Mouse (Mus musculus) fibroblast of lung, adult 2 months (primary cell): ENCODE data around the gene C1qtnf1.

Source experiments
- DNase-seq: peaks from one replicate; pipeline ENCODE4 v3.0.0-alpha.2; 2011; ENCODE audit warnings: low read depth

The C1qtnf1 gene

DNA sequence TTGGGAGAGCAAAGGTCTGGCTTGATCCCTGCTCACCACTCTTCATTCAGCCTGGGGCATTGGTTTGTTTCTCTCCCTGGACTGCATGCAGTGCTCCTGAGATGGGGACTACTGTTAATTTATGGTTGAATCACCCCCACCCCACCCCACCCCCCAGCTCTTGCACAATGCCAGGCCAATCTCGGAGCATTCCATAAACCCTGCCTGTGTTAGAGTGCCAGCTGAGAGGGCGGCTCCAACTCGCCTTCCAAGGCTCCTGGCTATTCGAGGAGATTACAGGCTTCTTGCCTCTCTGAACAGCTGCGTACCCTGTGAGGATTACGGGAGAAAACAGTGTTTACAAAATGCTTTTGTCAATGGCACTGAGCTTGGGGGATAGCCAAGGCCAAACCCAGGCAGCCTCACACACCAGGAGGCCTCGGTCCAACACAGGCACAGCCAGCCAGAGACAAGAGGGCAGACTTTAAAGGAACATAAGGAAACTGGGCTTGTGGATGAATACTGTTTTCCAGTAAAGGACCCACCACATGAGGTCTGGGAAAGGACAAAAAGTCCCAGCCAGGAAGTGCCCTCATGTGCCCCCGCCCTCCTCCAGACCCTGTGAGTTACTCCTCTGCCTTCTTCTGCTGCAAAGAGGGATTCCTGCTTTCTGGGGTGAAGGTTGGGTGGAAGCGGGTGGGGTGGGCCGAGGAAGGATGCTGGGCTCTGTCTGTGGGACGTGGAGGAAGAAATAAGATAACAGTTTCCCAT lies 10.8 kb downstream of the C1qtnf1 start:
- DNase-seq: peak; percentile 77

- no peak for DNase-seq
Measured at GRCm38 (mm10) chr11:118442691-118443090, 14.7 kb downstream of the C1qtnf1 start.

DNA sequence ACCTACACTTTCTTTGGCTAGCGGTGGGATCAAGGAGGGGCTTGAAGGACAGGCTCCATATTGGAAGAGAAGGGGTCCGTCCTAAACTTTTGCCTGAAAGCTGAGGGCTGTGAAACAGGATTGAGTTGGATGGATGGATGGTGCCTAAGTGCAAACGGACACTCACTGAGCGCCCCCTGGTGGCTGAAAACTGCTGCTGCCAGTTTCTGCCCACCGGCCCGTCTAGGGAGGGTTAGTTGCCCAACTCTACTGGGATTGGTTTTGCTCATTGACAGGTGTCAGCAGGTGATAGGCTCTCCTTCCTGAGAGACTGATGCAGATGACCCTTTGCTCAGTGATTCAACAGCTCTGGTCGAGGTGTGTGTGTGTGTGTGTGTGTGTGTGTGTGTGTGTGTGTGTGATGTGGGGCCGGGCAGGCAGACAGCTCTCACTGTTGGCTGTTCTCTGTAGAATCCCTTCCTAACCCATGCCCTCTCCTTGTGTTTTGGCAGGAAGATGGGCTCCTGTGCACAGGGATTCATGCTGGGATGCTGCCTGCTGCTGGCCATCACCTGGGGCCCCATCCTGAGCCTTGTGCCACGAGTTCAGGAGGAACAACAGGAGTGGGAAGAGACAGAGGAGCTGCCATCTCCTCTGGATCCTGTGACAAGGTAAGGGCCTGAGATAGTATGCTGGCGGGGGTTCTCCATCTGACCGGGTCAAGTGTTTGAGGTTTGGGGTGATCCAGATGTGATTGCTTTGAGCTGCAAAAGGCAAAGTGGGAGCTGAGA lies 15.4 kb downstream of the C1qtnf1 start:
- DNase-seq: no peak

- DNase-seq: no peak
Measured at GRCm38 (mm10) chr11:118445843-118446242, 17.8 kb downstream of the C1qtnf1 start.

DNA sequence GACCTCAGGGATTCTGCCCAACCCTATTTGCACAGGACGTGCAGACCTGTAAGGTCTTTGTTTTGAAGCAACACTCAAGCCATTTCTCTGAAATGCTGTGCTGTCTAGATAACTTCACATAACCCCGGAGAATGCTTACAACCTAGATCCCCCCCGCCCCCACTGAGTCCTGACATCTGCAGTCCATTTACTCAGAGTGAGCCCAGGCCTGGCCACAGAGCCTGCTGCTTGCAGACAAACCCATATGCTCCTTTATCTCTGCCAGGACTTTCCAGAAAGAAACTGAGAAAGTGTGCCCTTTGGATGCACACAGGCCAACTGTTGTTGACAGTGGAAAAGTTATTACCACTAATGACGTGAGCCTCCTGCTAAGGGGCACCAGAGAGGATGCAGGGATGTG lies 19.3 kb downstream of the C1qtnf1 start:
- no peak for DNase-seq

DNA sequence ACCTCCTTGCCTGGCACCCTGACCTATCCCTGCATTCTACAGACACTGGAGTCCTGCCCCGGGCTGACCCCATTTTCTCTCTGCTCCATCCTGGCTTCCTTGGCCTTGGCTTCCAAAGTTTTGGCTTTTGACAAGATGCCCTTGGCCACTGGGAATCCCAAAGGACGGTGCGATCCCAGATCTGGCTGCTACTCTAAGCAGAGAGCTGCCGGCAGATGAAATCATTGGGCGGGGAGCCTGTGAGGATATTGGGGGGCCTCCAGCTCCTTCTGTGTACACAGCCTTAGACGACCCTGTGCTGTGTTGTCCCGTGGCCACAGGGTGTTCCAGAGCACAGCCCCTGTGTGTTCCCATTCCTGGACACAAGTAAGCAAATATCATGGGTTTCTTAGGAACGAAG lies 20.4 kb downstream of the C1qtnf1 start:
- DNase-seq: no peak

DNA sequence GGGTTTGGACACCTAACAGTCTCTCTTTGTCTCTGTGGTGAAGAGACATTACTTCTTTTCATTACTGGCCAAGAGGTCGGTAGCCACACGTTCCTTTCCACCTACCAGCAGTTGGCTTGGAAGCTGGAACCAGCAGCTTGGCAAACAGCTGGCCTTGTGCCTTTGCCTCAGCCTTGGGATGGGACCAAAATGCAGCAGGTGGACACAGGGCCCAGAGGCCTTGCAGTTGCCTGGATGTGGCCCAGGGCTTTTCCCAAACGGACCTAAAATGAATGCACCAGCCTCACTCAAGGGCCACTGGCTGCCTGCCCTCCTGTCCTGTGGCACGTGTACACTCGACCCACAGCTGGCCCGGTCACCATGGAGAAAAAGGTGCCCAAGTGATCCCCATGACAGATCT lies 23.2 kb downstream of the C1qtnf1 start:
- DNase-seq: no peak

DNA sequence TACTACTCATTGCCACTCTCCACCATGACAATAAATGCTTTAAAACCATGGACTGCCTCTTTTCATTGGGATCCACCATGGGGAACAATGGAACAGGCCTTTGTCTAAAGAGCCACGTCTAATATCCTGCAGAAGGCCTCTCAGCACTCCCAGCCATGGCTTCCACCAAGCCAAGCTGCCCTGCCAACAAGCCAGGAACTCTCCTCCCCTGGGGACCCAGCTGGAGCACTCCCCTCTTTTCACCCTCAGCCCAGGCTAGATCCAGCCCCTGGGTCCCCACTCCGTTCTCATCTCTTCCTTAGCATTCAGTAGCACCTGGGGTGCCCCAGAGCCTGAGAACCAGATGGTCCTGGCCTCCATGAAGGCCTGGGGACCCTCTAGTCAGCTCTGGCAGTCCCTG lies 25.0 kb downstream of the C1qtnf1 start:
- no peak for DNase-seq

DNA sequence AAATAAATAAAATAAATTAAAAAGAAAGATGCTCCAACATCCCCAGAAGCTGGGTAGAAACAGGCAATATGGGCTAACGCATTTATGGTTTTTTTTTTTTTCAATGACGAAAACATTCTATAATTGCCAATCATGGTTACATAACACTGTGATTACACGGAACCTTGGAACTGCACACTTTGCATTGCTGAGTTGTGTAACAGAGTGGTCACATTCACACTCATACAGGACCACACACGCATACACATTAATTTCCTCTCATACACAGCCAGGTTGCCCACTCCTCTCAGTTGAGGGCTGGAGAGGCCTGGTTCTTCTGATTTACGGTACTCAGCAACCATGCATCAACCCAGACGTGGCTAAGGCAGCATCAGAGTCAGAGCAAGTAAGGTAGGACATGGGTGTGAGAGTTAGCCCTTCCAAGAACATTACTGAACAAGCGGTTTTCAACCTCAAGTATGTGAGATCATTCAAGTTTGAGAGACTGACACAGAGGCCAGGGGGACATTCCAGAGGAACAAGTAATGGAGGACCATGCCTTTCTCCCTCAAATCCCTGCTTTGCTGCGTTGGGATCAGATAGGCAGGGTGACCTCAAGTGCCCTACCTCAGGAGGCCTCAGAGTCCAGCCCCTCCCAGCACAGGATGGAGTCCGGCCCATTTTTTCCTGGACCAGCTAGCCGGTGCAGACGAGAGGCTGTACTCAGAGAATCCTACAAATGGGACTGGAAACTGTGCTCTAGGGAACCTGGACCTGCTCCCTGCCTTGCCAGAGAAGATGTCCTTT lies 26.1 kb downstream of the C1qtnf1 start:
- no peak for DNase-seq

DNA sequence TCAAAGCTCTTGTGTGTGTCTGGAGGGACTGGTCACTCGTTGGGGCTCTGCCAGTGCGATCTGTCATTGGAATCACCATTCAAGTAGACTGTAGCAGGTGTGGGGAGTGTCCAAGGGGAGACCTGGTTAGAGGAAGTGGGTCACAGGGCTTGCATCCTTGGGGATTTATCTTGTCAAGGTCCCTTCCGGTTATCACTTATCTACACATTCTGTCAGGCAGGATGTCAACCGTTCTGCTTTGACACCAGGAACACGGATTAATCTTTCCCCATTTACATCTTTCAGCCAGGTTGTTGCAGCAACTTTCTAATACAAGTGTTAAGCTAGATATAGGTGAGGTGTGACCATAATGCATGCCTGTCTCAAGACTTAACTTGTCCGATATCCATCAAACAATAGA lies 27.8 kb downstream of the C1qtnf1 start:
- DNase-seq: no peak

DNA sequence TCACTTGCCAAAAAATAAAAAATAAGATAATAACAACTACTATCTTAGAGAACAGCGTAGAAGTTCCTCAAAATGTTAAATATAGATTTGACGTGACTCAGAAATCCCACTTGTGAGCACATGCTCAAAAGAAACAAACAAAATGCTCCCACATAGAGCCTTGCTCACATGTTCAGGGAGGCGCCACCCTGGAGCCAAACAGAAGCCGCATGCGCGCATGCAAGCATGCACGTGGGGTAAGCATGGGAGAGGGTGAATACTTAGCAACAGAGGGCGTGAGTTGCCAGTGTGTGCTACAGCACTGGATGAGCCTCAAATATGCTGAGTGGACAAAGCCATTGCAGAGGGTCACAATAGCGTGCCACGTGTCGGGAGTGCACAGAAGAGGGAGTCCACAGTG lies 28.9 kb downstream of the C1qtnf1 start:
- no peak for DNase-seq

DNA sequence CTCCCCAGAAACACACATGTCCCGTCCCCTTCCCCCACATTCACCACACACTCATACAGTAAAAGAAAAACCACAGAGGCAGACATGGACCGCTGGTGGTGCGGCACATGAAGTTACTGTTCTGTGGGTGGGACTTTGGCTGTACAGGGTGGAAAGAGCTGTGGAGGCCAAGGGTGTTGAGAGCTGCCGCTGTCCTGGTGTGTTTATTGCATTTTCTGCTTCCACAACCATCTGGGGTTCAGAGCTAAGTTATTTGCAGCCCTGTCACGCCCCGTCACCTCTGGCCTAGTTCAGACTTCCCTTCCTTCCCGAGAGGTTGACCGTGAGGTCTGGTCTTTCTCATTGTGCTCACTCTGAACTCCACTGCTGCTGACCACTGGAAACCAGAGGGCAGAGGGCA lies 31.0 kb downstream of the C1qtnf1 start:
- DNase-seq: no peak

GRCm38 (mm10) chr11:118459536-118459935 lies 31.5 kb downstream of the C1qtnf1 start:
- no peak for DNase-seq

- no peak for DNase-seq
Measured at GRCm38 (mm10) chr11:118460280-118460679, 32.3 kb downstream of the C1qtnf1 start.

DNA sequence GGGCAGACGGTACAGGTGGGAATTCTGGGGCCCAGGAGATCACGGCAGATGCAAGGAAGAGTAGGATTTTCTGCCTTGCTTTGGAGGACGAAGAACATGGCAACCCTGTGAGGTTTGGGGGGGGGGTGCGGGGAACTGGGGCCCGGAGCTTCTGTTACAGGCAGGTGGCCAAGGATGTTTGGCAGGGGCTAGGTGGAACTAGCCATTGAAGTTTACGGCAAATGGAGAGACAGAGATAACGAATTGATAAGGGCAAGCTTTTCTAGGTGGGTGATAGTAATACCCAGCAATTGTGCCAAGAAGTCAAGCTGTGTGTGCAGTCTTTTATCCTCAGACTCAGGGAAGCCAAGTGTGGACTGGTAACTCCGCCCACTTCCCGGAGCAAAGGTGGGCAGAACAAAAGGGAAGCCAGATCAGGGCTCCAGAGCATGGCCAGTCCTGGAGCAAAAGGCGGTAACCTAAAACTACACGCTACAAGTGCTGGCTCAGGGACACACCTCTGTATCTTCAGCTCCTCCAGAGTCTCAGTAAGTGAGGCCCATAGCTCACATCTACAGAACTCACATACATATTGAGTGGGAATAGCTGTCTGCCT lies 39.5 kb downstream of the C1qtnf1 start:
- no peak for DNase-seq

DNA sequence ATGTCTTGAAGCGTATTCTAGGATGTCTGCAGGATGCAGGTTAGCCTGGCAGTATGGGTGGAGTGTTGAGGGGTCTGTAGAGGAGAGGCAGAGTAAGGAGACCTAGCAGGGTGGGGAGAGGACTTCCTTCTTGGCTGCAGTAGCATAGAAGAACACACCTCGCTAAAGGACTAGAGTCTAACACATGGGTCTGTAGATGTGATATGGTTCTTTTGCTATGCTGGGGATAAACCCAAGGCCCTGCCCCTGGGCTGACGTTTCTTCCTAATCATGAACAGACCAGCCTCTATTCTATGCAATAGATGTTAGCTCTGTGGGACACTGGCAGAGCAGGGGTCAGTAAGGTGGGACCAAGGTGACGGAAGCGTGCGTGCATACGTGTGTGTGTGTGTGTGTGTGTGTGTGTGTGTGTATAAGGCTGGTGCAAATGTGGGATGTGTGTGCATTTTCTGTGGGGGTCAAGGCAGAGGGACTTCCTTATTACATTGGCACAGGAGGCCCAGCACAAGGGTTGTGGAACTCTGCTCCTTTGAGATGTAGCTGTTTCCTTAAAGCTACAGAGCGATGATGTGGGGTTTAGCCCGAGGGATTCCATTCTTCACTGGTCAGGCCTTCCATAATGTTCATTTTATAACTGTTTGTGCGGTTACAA lies 41.6 kb downstream of the C1qtnf1 start:
- no peak for DNase-seq

DNA sequence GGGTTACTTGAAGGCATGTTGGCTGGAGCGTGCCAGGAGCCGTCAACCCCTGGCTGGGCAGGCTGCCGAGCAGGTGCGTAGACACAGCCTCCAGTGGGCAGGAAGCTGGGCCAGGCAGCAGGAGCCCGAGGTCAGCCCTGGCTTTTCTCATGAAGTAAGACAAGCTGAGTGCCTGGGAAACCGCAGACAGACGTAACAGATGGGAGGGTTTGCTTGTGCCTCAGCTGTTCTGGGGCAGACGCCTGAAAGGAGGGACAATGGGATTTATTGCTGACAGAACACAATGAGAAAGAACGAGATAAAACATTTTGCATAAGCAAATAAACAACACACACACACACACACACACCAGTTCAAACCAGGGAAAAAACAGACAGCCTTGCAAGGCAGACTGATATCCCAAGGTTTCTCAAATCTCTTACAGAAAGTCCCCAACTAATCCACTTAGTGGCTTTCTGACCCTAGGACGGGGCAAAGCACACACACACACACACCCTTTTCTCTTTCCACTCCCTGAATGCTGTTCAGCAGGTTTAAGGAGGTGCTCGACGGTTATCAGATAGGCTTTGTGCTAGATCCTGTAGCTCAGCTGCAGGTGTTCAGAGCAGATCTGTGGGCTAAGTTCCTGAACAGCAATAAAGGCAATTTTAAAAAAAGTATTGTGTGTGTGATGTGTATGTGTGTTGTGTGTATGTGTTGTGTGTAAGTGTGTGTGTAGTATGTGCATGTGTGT lies 42.4 kb downstream of the C1qtnf1 start:
- no peak for DNase-seq

DNA sequence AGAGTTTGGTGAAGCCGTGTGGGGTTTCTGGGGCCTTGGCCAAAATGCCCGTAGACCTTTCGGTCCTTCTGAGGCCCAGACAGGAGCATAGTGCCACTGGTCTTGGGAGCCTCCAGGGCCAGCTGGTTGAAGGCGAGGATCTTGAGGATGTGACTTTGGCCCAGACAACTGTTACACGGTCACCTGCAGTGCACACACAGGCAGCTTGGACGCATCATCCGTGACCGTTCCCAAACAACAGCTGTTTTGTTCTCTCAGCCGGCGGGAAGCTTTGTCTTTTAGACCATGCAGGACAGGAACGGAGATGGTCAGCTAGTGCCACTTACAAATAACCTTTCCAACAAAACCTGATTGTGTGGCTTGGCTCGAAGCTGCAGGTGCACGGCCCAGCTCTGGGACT lies 43.7 kb downstream of the C1qtnf1 start:
- no peak for DNase-seq

DNA sequence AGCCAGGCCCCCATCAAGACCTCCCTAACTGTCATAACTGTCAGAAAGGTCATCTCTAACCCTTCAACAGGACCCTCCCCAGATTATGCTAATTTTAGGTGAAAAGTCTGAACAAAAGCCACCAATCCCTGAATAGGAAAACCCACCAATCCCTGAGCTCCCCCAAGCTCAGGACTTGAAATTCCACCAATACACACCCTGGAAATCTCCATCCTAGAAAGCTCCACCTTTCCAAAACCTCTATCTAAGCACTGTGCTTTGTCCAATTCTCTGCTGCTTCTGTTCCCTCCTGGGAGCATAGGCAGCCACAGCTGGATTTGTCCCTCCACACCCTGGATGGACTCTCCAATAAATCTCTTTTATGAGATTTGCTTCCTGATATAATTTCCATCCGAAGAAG lies 45.2 kb downstream of the C1qtnf1 start:
- DNase-seq: no peak

- no peak for DNase-seq
Measured at GRCm38 (mm10) chr11:118473842-118474500, 46.0 kb downstream of the C1qtnf1 start.
